Mouse (Mus musculus) neural tube, embryonic 14.5 days (tissue): Measurements from ENCODE around the gene Slain2. TPM values are rescaled to one million over a fixed set of nuclear protein-coding genes. Genes with fewer than 3 reads are reported as not detected.
A peak's percentile ranks its signal among the peaks of the same experiment; 100 is the strongest.

Source experiments
- ATAC-seq: fragments of 200-750 bp; cut with Nextera tagmentation; 2 replicates; pipeline ENCODE4 v1.8.0; 2017; ENCODE audit warnings: low read depth, mild to moderate bottlenecking, moderate TSS enrichment, moderate library complexity
- H3K27ac ChIP-seq: fragments of 300-500 bp; sonication (generic); 2 replicates; pipeline ENCODE4 v1.5.1; 2014; ENCODE audit warnings: low read depth, mild to moderate bottlenecking, control low read depth, low read length, moderate library complexity, mixed read lengths
- H3K27me3 ChIP-seq: fragments of 300-500 bp; sonication (generic); 2 replicates; pipeline ENCODE4 v1.6.1; 2014; ENCODE audit warnings: low read length; ENCODE audit not compliant: control insufficient read depth, insufficient read depth
- H3K36me3 ChIP-seq: fragments of 300-500 bp; sonication (generic); 2 replicates; pipeline ENCODE4 v1.6.1; 2014; ENCODE audit warnings: low read length, mixed read lengths; ENCODE audit not compliant: control insufficient read depth, insufficient read depth
- H3K4me1 ChIP-seq: fragments of 300-500 bp; sonication (generic); 2 replicates; pipeline ENCODE4 v1.6.1; 2014; ENCODE audit warnings: low read length; ENCODE audit not compliant: control insufficient read depth, insufficient read depth
- H3K4me2 ChIP-seq: fragments of 300-500 bp; sonication (generic); 2 replicates; pipeline ENCODE4 v1.6.1; 2014; ENCODE audit warnings: mild to moderate bottlenecking, low read depth, low read length, control low read depth
- H3K4me3 ChIP-seq: fragments of 300-500 bp; sonication (generic); 2 replicates; pipeline ENCODE4 v1.5.1; 2014; ENCODE audit warnings: low read depth, low read length, control low read depth, mixed read lengths
- H3K9ac ChIP-seq: fragments of 300-500 bp; sonication (generic); replicated peaks from 2 replicates; pipeline ENCODE4 v1.6.1; 2014; ENCODE audit warnings: low read depth, mild to moderate bottlenecking, control low read depth, low read length, mixed read lengths
- H3K9me3 ChIP-seq: fragments of 300-500 bp; sonication (generic); 2 replicates; pipeline ENCODE4 v1.6.1; 2016; ENCODE audit warnings: low read length; ENCODE audit not compliant: control insufficient read depth
- WGBS: fragments of 180-500 bp; shearing (Covaris S2); extraction: QIAGEN DNeasy Blood & Tissue Kit; methylation state at CpG from one replicate; pipeline ENCODE4 v1.1.7; 2014; 5-methylcytosine and 5-hydroxymethylcytosine counted together
- polyA plus RNA-seq: library from polyadenylated mRNA; unstranded; fragments of >200 nt; fragmentation: Nextera tagmentation; extraction: Ambion mirVana; gene quantifications from 2 replicates; pipeline ENCODE4 v1.2.1, GENCODE M21; 2014

Slain2 gene
- polyA plus RNA-seq, 1 experiment from 2014 or later = 22.3 TPM

GRCm38 (mm10) chr5:72957281-72957680 is 43.2 kb downstream of the Slain2 start:
- WGBS = 83% methylated on average over 17 of the region's 17 CpGs
- 0 out of 2 replicates have a peak, but pooled peaks cover 3% of the 10 kb centered on the region for H3K36me3 ChIP-seq
- ATAC-seq = no peak
- no peak overlapping the region for H3K4me2 ChIP-seq
- no peak overlapping the region for H3K9ac ChIP-seq
- H3K4me1 ChIP-seq = no peaks in the 10 kb centered on the region
- H3K4me3 ChIP-seq = no peak overlapping the region
- H3K27ac ChIP-seq = no peak overlapping the region
- no peaks in the 10 kb centered on the region for H3K27me3 ChIP-seq
- no peaks in the 10 kb centered on the region for H3K9me3 ChIP-seq

- H3K4me3 ChIP-seq = no peak overlapping the region
- WGBS = 85% methylated on average over 6 of the region's 6 CpGs
- no peak overlapping the region for H3K27ac ChIP-seq
- H3K36me3 ChIP-seq = peaks cover 3% of the 10 kb centered on the region; the same call in 1 of the 2 replicates
- H3K4me1 ChIP-seq = no peaks in the 10 kb centered on the region
- no peak overlapping the region for H3K4me2 ChIP-seq
- ATAC-seq = no peak
- no peaks in the 10 kb centered on the region for H3K9me3 ChIP-seq
- H3K27me3 ChIP-seq = no peaks in the 10 kb centered on the region
- no peak overlapping the region for H3K9ac ChIP-seq
Observed at GRCm38 (mm10) chr5:72960096-72960495, 46.0 kb downstream of the Slain2 start.

- H3K36me3 ChIP-seq = peaks cover 17% of the 10 kb centered on the region
- no peak overlapping the region for H3K4me2 ChIP-seq
- 93% methylated on average over 3 of the region's 3 CpGs for WGBS
- no peak overlapping the region for H3K9ac ChIP-seq
- H3K4me1 ChIP-seq = no peaks in the 10 kb centered on the region
- H3K27me3 ChIP-seq = no peaks in the 10 kb centered on the region
- H3K4me3 ChIP-seq = no peak overlapping the region
- no peak for ATAC-seq
- no peak overlapping the region for H3K27ac ChIP-seq
- H3K9me3 ChIP-seq = no peaks in the 10 kb centered on the region
Observed at GRCm38 (mm10) chr5:72965706-72966105, 51.6 kb downstream of the Slain2 start.

- H3K9ac ChIP-seq = no peak overlapping the region
Observed at GRCm38 (mm10) chr5:72972435-72972834, 58.3 kb downstream of the Slain2 start.

GRCm38 (mm10) chr5:72972934-72973333 is 58.8 kb downstream of the Slain2 start:
- ATAC-seq = no peak
- Histone ChIP-seq H3K9ac (no peak overlapping the region), H3K27ac (no peak overlapping the region), H3K27me3 (no peaks in the 10 kb centered on the region), H3K4me1 (no peaks in the 10 kb centered on the region), H3K4me3 (no peak overlapping the region), H3K4me2 (no peak overlapping the region), H3K9me3 (no peaks in the 10 kb centered on the region), H3K36me3 (peaks cover 26% of the 10 kb centered on the region)
- WGBS = 68% methylated on average over 5 of the region's 5 CpGs

More at GRCm38 (mm10) chr5:72972435-72972834, 58.3 kb downstream of the Slain2 start:
- H3K27ac ChIP-seq = 0 out of 2 replicates have a peak overlapping the region, but pooled peaks have one; percentile 3
- no peaks in the 10 kb centered on the region for H3K27me3 ChIP-seq
- no peak for ATAC-seq
- H3K9me3 ChIP-seq = no peaks in the 10 kb centered on the region
- no peak overlapping the region for H3K4me2 ChIP-seq
- peaks cover 26% of the 10 kb centered on the region for H3K36me3 ChIP-seq
- no peaks in the 10 kb centered on the region for H3K4me1 ChIP-seq
- H3K4me3 ChIP-seq = no peak overlapping the region
- WGBS = 71% methylated on average over 4 of the region's 4 CpGs

- WGBS = 97% methylated on average over 7 of the region's 7 CpGs
- H3K4me2 ChIP-seq = no peak within 1 kb of the TSS
- H3K4me3 ChIP-seq = no peak within 1 kb of the TSS
- H3K4me1 ChIP-seq = no peaks in the 10 kb centered on the region
- H3K36me3 ChIP-seq = peaks cover 15% of the 10 kb centered on the region
- no peak within 1 kb of the TSS for H3K27ac ChIP-seq
- ATAC-seq = no peak
- no peaks in the 10 kb centered on the region for H3K9me3 ChIP-seq
- H3K9ac ChIP-seq = no peak within 1 kb of the TSS
- no peaks in the 10 kb centered on the region for H3K27me3 ChIP-seq
Observed at GRCm38 (mm10) chr5:72974602-72975001, 60.5 kb downstream of the Slain2 start, which contains the start of gene Gm10135. Gm10135 (minus strand) TSS chr5:72974702.

- whole genome bisulfite sequencing = 78% methylated on average over 6 of the region's 6 CpGs
- Histone ChIP-seq H3K9ac (no peak overlapping the region), H3K27me3 (no peaks in the 10 kb centered on the region), H3K36me3 (peaks cover 15% of the 10 kb centered on the region), H3K27ac (no peak overlapping the region), H3K4me2 (no peak overlapping the region), H3K4me1 (no peaks in the 10 kb centered on the region), H3K9me3 (no peaks in the 10 kb centered on the region), H3K4me3 (no peak overlapping the region)
- ATAC-seq = no peak
Observed at GRCm38 (mm10) chr5:72975996-72976395, 61.9 kb downstream of the Slain2 start.

- 92% methylated on average over 4 of the region's 4 CpGs for WGBS
- no peaks in the 10 kb centered on the region for H3K9me3 ChIP-seq
- H3K4me2 ChIP-seq = no peak overlapping the region
- H3K4me1 ChIP-seq = no peaks in the 10 kb centered on the region
- no peak overlapping the region for H3K4me3 ChIP-seq
- no peak for ATAC-seq
- H3K36me3 ChIP-seq = peaks cover 15% of the 10 kb centered on the region
- no peak overlapping the region for H3K9ac ChIP-seq
- H3K27me3 ChIP-seq = no peaks in the 10 kb centered on the region
- H3K27ac ChIP-seq = no peak overlapping the region
Observed at GRCm38 (mm10) chr5:72976539-72976938, 62.4 kb downstream of the Slain2 start.

- Histone ChIP-seq H3K36me3 (no peaks in the 10 kb centered on the region), H3K9me3 (no peaks in the 10 kb centered on the region), H3K9ac (no peak overlapping the region), H3K4me2 (no peak overlapping the region), H3K4me3 (no peak overlapping the region), H3K27ac (no peak overlapping the region), H3K4me1 (no peaks in the 10 kb centered on the region), H3K27me3 (no peaks in the 10 kb centered on the region)
- ATAC-seq = 0 out of 2 replicates have a peak, but pooled peaks have one; percentile 39
- WGBS = 8% methylated on average over 2 of the region's 2 CpGs
Observed at GRCm38 (mm10) chr5:72984091-72984490, 70.0 kb downstream of the Slain2 start.
